Comparison of ENCODE assay signal across 14 mouse cellular contexts in the genomic region with DNA sequence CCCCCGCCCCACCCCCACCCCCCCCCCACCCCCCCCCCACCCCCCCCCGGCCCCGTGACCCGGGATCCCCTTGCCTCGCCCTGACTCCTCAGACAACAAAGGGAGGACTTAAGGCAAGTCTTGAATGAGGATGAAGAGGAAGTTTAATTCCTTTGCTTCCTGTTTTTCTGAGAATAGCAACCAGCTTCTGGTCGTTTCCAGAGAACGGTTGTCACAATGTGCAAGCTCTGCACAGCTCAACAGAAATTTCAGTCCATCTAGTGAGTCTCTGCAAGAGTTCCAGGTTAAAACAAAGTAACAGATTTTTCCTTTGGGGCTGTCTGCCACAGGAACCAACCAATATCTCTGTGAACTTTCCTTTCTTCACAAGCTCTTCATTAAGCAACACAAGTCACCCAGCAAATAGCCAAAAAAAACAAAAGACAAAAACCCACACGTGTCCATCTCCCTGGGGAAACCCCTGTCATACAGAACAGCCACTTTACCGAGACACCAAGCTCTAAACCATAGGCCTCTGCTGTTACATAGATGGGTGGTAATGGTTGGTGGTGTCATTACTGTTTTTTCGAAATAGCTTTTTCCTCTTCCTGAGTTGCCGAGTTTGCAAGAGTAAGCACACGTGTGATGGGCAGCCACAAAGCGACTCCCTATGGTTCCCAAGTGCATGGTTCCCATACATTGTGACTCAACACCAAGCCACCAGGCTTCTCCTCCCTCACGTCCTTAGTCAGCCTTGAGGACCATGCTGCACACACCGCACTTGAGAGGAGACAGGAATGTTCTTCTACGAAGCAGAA. TPM values are rescaled to one million over a fixed set of nuclear protein-coding genes. Genes with fewer than 3 reads are reported as not detected.
A peak's percentile ranks its signal among the peaks of the same experiment; 100 is the strongest.
DNase-seq lines count a peak whose midpoint lies in the region; ATAC-seq and TF ChIP-seq lines count a peak whose summit lies in the region.
"Had no signal": no experiment of that assay in that cellular context is flagged by ENCODE, and none has a peak within 500 bp of the region (broad histone marks: within the 10 kb centered on the region; RNA-seq: fewer than 3 reads in every experiment).

No protein-coding gene starts in this region.

- TF ChIP-seq CTCF in stomach, postnatal 0 days (IDR thresholded peaks at IDR 0.05; ENCODE audit: low read depth), result no peak

- no peak overlapping the region for H3K4me3 ChIP-seq in stomach, embryonic 15.5 days (replicated peaks)
- H3K4me3 ChIP-seq in stomach, postnatal 0 days (ENCODE audit: low read depth, low read length), result no peak overlapping the region
- H3K4me3 ChIP-seq in liver, embryonic 15.5 days (replicated peaks), result no peak overlapping the region
- H3K4me3 ChIP-seq in stomach, embryonic 16.5 days (replicated peaks; ENCODE audit: low read length), result no peak overlapping the region
- H3K4me3 ChIP-seq in hindbrain, embryonic 16.5 days (ENCODE audit: low read length), result no peak overlapping the region
- H3K4me3 ChIP-seq: intestine, embryonic 15.5 days; left cerebral cortex, adult 2 months had no signal

- no peak for ATAC-seq in stomach, embryonic 15.5 days (ENCODE audit: insufficient read depth, low FRiP score, low read depth)
- ATAC-seq in stomach, postnatal 0 days (ENCODE audit: low FRiP score, low TSS enrichment), result no peak
- ATAC-seq in liver, embryonic 15.5 days (ENCODE audit: insufficient read depth), result 0 out of 2 replicates have a peak, but pooled peaks have one; percentile 12
- no peak for ATAC-seq in stomach, embryonic 16.5 days (ENCODE audit: insufficient read depth, low FRiP score)
- ATAC-seq in hindbrain, embryonic 16.5 days, result no peak
- ATAC-seq: forebrain, embryonic 16.5 days; intestine, embryonic 15.5 days had no signal

- TF ChIP-seq EP300 in stomach, postnatal 0 days (optimal IDR thresholded peaks at IDR 0.05), result no peak

- H3K9me3 ChIP-seq in stomach, embryonic 15.5 days, result no peaks in the 10 kb centered on the region
- H3K9me3 ChIP-seq in stomach, postnatal 0 days (ENCODE audit: control insufficient read depth, low read length), result no peaks in the 10 kb centered on the region
- H3K9me3 ChIP-seq in liver, embryonic 15.5 days (replicated peaks), result no peaks in the 10 kb centered on the region
- H3K9me3 ChIP-seq in stomach, embryonic 16.5 days (replicated peaks; ENCODE audit: control insufficient read depth, low read length), result no peaks in the 10 kb centered on the region
- no peaks in the 10 kb centered on the region for H3K9me3 ChIP-seq in hindbrain, embryonic 16.5 days (ENCODE audit: control insufficient read depth, low read length)
- H3K9me3 ChIP-seq: intestine, embryonic 15.5 days had no signal

- H3K27ac ChIP-seq in stomach, embryonic 15.5 days, result 0 out of 2 replicates have a peak overlapping the region, but pooled peaks have one; percentile 40
- no peak overlapping the region for H3K27ac ChIP-seq in stomach, postnatal 0 days (replicated peaks)
- peak overlapping the region; percentile 53 for H3K27ac ChIP-seq in liver, embryonic 15.5 days (replicated peaks)
- peak overlapping the region; percentile 46; the same call in 1 of the 2 replicates for H3K27ac ChIP-seq in stomach, embryonic 16.5 days (ENCODE audit: low read length)
- H3K27ac ChIP-seq in hindbrain, embryonic 16.5 days (ENCODE audit: low read depth, low read length), result no peak overlapping the region
- H3K27ac ChIP-seq: intestine, embryonic 15.5 days; left cerebral cortex, adult 2 months had no signal

- no peak overlapping the region for H3K9ac ChIP-seq in stomach, embryonic 15.5 days
- H3K9ac ChIP-seq in stomach, postnatal 0 days (ENCODE audit: low read length), result no peak overlapping the region
- no peak overlapping the region for H3K9ac ChIP-seq in liver, embryonic 15.5 days
- no peak overlapping the region for H3K9ac ChIP-seq in stomach, embryonic 16.5 days (ENCODE audit: low read length)
- no peak overlapping the region for H3K9ac ChIP-seq in hindbrain, embryonic 16.5 days (ENCODE audit: low read depth, low read length)
- H3K9ac ChIP-seq: intestine, embryonic 15.5 days had no signal

- intact Hi-C loops in heart, postnatal 36 days (cut with DNase I), result no loop called here

- H3K4me2 ChIP-seq in stomach, embryonic 15.5 days, result no peak overlapping the region
- H3K4me2 ChIP-seq in stomach, postnatal 0 days (replicated peaks; ENCODE audit: low read depth), result no peak overlapping the region
- no peak overlapping the region for H3K4me2 ChIP-seq in liver, embryonic 15.5 days
- no peak overlapping the region for H3K4me2 ChIP-seq in stomach, embryonic 16.5 days (ENCODE audit: low read depth, low read length)
- H3K4me2 ChIP-seq in hindbrain, embryonic 16.5 days (ENCODE audit: low read length), result no peak overlapping the region
- H3K4me2 ChIP-seq: intestine, embryonic 15.5 days had no signal

- no peaks in the 10 kb centered on the region for H3K4me1 ChIP-seq in stomach, embryonic 15.5 days
- H3K4me1 ChIP-seq in stomach, postnatal 0 days (replicated peaks; ENCODE audit: control insufficient read depth, insufficient read depth), result no peaks in the 10 kb centered on the region
- H3K4me1 ChIP-seq in liver, embryonic 15.5 days (replicated peaks), result 0 out of 2 replicates have a peak, but pooled peaks cover 6% of the 10 kb centered on the region
- no peaks in the 10 kb centered on the region for H3K4me1 ChIP-seq in stomach, embryonic 16.5 days (ENCODE audit: control insufficient read depth, insufficient read depth, low read length)
- H3K4me1 ChIP-seq in hindbrain, embryonic 16.5 days (ENCODE audit: control insufficient read depth, insufficient read depth, low read depth, low read length), result no peaks in the 10 kb centered on the region
- H3K4me1 ChIP-seq: intestine, embryonic 15.5 days had no signal

- no peaks in the 10 kb centered on the region for H3K27me3 ChIP-seq in stomach, embryonic 15.5 days (replicated peaks)
- H3K27me3 ChIP-seq in stomach, postnatal 0 days (ENCODE audit: control insufficient read depth, insufficient read depth, low read length), result no peaks in the 10 kb centered on the region
- H3K27me3 ChIP-seq in liver, embryonic 15.5 days, result no peaks in the 10 kb centered on the region
- no peaks in the 10 kb centered on the region for H3K27me3 ChIP-seq in stomach, embryonic 16.5 days (ENCODE audit: control insufficient read depth, insufficient read depth, low read length)
- H3K27me3 ChIP-seq in hindbrain, embryonic 16.5 days (replicated peaks; ENCODE audit: control insufficient read depth, insufficient read depth, low read length), result no peaks in the 10 kb centered on the region
- H3K27me3 ChIP-seq: intestine, embryonic 15.5 days had no signal

- 75% methylated on average over 15 of the region's 16 CpGs for WGBS in stomach, embryonic 15.5 days
- WGBS in stomach, postnatal 0 days, result 64% methylated on average over 16 of the region's 16 CpGs
- 34% methylated on average over 16 of the region's 16 CpGs for WGBS in liver, embryonic 15.5 days (ENCODE audit: insufficient replicate concordance)
- WGBS in stomach, embryonic 16.5 days, result 70% methylated on average over 16 of the region's 16 CpGs
- 75% methylated on average over 13 of the region's 16 CpGs for WGBS in hindbrain, embryonic 16.5 days

- H3K36me3 ChIP-seq in stomach, embryonic 15.5 days, result no peaks in the 10 kb centered on the region
- no peaks in the 10 kb centered on the region for H3K36me3 ChIP-seq in stomach, postnatal 0 days (ENCODE audit: control insufficient read depth, insufficient read depth, low read length)
- no peaks in the 10 kb centered on the region for H3K36me3 ChIP-seq in liver, embryonic 15.5 days (replicated peaks)
- no peaks in the 10 kb centered on the region for H3K36me3 ChIP-seq in stomach, embryonic 16.5 days (ENCODE audit: control insufficient read depth, insufficient read depth, low read length)
- no peaks in the 10 kb centered on the region for H3K36me3 ChIP-seq in hindbrain, embryonic 16.5 days (ENCODE audit: control insufficient read depth, insufficient read depth, low read length)
- H3K36me3 ChIP-seq: intestine, embryonic 15.5 days had no signal

- DNase-seq in heart, adult 18-20 months, result peak; percentile 41 to 48
- no peak for DNase-seq in heart, postnatal 36 days
- no peak for DNase-seq in stomach, postnatal 0 days (ENCODE audit: low spot score)
- DNase-seq in left cerebral cortex, adult 8-10 months (ENCODE audit: low spot score in 2 of 2), result no peak
- DNase-seq: adrenal gland, adult 8-10 months; right cerebral cortex, postnatal 14 days; thymus, postnatal 25 days had no signal

RNA-seq across cellular contexts. Expression of gene Rab31, which starts 42.4 kb away (rescaled TPM):
- 10 to 100 TPM; 13.8 to 16.8 TPM for total RNA-seq in heart, adult 18-20 months (2021)
- 10 to 100 TPM; 13.6 to 15.6 TPM for total RNA-seq in heart, postnatal 36 days (2021)
- 32.0 and 32.4 TPM in 2 replicates for polyA plus RNA-seq in stomach, embryonic 15.5 days (2015; fragmentation: Nextera tagmentation; extraction: Ambion mirVana)
- 23.1 and 23.5 TPM in 2 replicates for polyA plus RNA-seq in stomach, postnatal 0 days (2015; fragmentation: Nextera tagmentation; extraction: Ambion mirVana)
- polyA plus RNA-seq in liver, embryonic 15.5 days (2015; fragmentation: Nextera tagmentation; extraction: Ambion mirVana), result 6.1 and 6.3 TPM in 2 replicates
- 34.6 and 35.3 TPM in 2 replicates for polyA plus RNA-seq in stomach, embryonic 16.5 days (2015; fragmentation: Nextera tagmentation; extraction: Ambion mirVana)
- total RNA-seq in left cerebral cortex, adult 8-10 months (2022), result 10 to 100 TPM; 57.5 to 61.3 (median 58.3) TPM
- polyA plus RNA-seq in hindbrain, embryonic 16.5 days (2015; fragmentation: Nextera tagmentation; extraction: Ambion mirVana), result 70.0 and 73.8 TPM in 2 replicates

RNA-seq across cellular contexts. Expression of gene Ppp4r1, which starts 52.2 kb away (rescaled TPM):
- total RNA-seq in heart, adult 18-20 months (2021), result 10 to 100 TPM; 41.5 to 45.5 TPM
- total RNA-seq in heart, postnatal 36 days (2021), result 10 to 100 TPM; 40.8 to 48.8 TPM
- 29.9 and 36.9 TPM in 2 replicates for polyA plus RNA-seq in stomach, embryonic 15.5 days (2015; fragmentation: Nextera tagmentation; extraction: Ambion mirVana)
- polyA plus RNA-seq in stomach, postnatal 0 days (2015; fragmentation: Nextera tagmentation; extraction: Ambion mirVana), result 14.2 and 15.3 TPM in 2 replicates
- 9.5 and 10.7 TPM in 2 replicates for polyA plus RNA-seq in liver, embryonic 15.5 days (2015; fragmentation: Nextera tagmentation; extraction: Ambion mirVana)
- 30.9 and 33.0 TPM in 2 replicates for polyA plus RNA-seq in stomach, embryonic 16.5 days (2015; fragmentation: Nextera tagmentation; extraction: Ambion mirVana)
- total RNA-seq in left cerebral cortex, adult 8-10 months (2022), result 10 to 100 TPM; 42.5 to 59.2 (median 48.4) TPM
- polyA plus RNA-seq in hindbrain, embryonic 16.5 days (2015; fragmentation: Nextera tagmentation; extraction: Ambion mirVana), result 37.1 and 41.3 TPM in 2 replicates

Comparison
In these comparisons a context has a peak if more than half of its experiments do, and no peak if none do; other contexts are left out.
1. DNase-seq: peak in heart, adult 18-20 months (2 of 2); none in heart, postnatal 36 days (0 of 2), stomach, postnatal 0 days (single experiment) and left cerebral cortex, adult 8-10 months (0 of 2).
2. H3K27ac ChIP-seq: peak in stomach, embryonic 15.5 days (single experiment), liver, embryonic 15.5 days (single experiment) and stomach, embryonic 16.5 days (single experiment); none in stomach, postnatal 0 days (single experiment) and hindbrain, embryonic 16.5 days (single experiment).